In genomic region chr3:30601175-30601574, GRCm38 (mm10) we compare ENCODE assay signal across 8 mouse cellular contexts. TPM values are rescaled to one million over a fixed set of nuclear protein-coding genes. Genes with fewer than 3 reads are reported as not detected.
A peak's percentile ranks its signal among the peaks of the same experiment; 100 is the strongest.
DNase-seq lines count a peak whose midpoint lies in the region; ATAC-seq and TF ChIP-seq lines count a peak whose summit lies in the region.

No protein-coding gene starts in this region.

- peak; percentile 94 for DNase-seq in A20 (ENCODE audit: low read depth, low spot score)
- peak; percentile 82 for DNase-seq in adrenal gland, postnatal 25 days
- DNase-seq in heart, adult 9 months (ENCODE audit: low spot score in 2 of 2), result peak; percentile 78 to 93
- DNase-seq in kidney, adult 9 months, result peak; percentile 96
- DNase-seq in limb, embryonic 14.5 days (ENCODE audit: low spot score), result peak; percentile 94
- DNase-seq in spleen, adult 2 months (ENCODE audit: low read depth in 1 of 2, low spot score in 2 of 2), result peak; percentile 85 to 86

- ATAC-seq in embryonic facial prominence, embryonic 13.5 days (ENCODE audit: insufficient number of reproducible peaks, insufficient read depth, low FRiP score, low TSS enrichment, low read depth), result no peak
- peak; percentile 58 for ATAC-seq in limb, embryonic 14.5 days (ENCODE audit: low FRiP score, low read depth)
- ATAC-seq in midbrain, embryonic 16.5 days, result peak; percentile 30

- H3K36me3 ChIP-seq in embryonic facial prominence, embryonic 13.5 days, result peaks cover 14% of the 10 kb centered on the region
- peaks cover 15% of the 10 kb centered on the region for H3K36me3 ChIP-seq in limb, embryonic 14.5 days (ENCODE audit: control insufficient read depth, insufficient read depth, low read length)
- no peaks in the 10 kb centered on the region; the same call in 1 of the 2 replicates for H3K36me3 ChIP-seq in midbrain, embryonic 16.5 days (ENCODE audit: control insufficient read depth, insufficient read depth, low read length)
- peaks cover 2% of the 10 kb centered on the region; the same call in 1 of the 2 replicates for H3K36me3 ChIP-seq in spleen, adult 2 months (ENCODE audit: control insufficient read depth, insufficient read depth, low read length)

- TF ChIP-seq CTCF in spleen, adult 2 months (IDR thresholded peaks at IDR 0.05; ENCODE audit: extremely low read depth, insufficient read depth, insufficient read length, insufficient replicate concordance), result no peak

- H3K27ac ChIP-seq in embryonic facial prominence, embryonic 13.5 days, result 0 out of 2 replicates have a peak overlapping the region, but pooled peaks have one; percentile 39
- H3K27ac ChIP-seq in limb, embryonic 14.5 days (replicated peaks; ENCODE audit: low read depth, low read length), result no peak overlapping the region
- H3K27ac ChIP-seq in midbrain, embryonic 16.5 days (ENCODE audit: low read length), result peak overlapping the region; percentile 61
- H3K27ac ChIP-seq in spleen, adult 2 months (ENCODE audit: insufficient read depth, low read length), result peak overlapping the region; percentile 31; the same call in 1 of the 2 replicates

- under 1% methylated on average over 17 of the region's 17 CpGs for WGBS in embryonic facial prominence, embryonic 13.5 days
- WGBS in limb, embryonic 14.5 days, result under 1% methylated on average over 17 of the region's 17 CpGs
- under 1% methylated on average over 17 of the region's 17 CpGs for WGBS in midbrain, embryonic 16.5 days
- under 1% methylated on average over 17 of the region's 17 CpGs for WGBS in spleen, adult 2 months

- peaks cover 12% of the 10 kb centered on the region; the same call in 1 of the 2 replicates for H3K27me3 ChIP-seq in embryonic facial prominence, embryonic 13.5 days
- H3K27me3 ChIP-seq in limb, embryonic 14.5 days (ENCODE audit: control insufficient read depth, insufficient read depth, low read length), result no peaks in the 10 kb centered on the region
- peaks cover 4% of the 10 kb centered on the region; the same call in 1 of the 2 replicates for H3K27me3 ChIP-seq in midbrain, embryonic 16.5 days (ENCODE audit: control insufficient read depth, insufficient read depth, low read depth, low read length)
- H3K27me3 ChIP-seq in spleen, adult 2 months (ENCODE audit: control insufficient read depth, insufficient read depth, low read length), result peaks cover 2% of the 10 kb centered on the region; the same call in 1 of the 2 replicates

- H3K9me3 ChIP-seq in embryonic facial prominence, embryonic 13.5 days, result no peaks in the 10 kb centered on the region
- no peaks in the 10 kb centered on the region for H3K9me3 ChIP-seq in limb, embryonic 14.5 days (ENCODE audit: control insufficient read depth, low read length)
- H3K9me3 ChIP-seq in midbrain, embryonic 16.5 days (replicated peaks; ENCODE audit: control insufficient read depth, low read length, poor library complexity, severe bottlenecking), result no peaks in the 10 kb centered on the region

- peak overlapping the region; percentile 85 for H3K4me2 ChIP-seq in embryonic facial prominence, embryonic 13.5 days
- peak overlapping the region; percentile 82 for H3K4me2 ChIP-seq in limb, embryonic 14.5 days (replicated peaks; ENCODE audit: low read depth, low read length, severe bottlenecking)
- peak overlapping the region; percentile 62 for H3K4me2 ChIP-seq in midbrain, embryonic 16.5 days (ENCODE audit: low read length)

- peaks cover 22% of the 10 kb centered on the region for H3K4me1 ChIP-seq in embryonic facial prominence, embryonic 13.5 days
- H3K4me1 ChIP-seq in limb, embryonic 14.5 days (ENCODE audit: control insufficient read depth, insufficient read depth, low read length), result peaks cover 13% of the 10 kb centered on the region
- peaks cover 22% of the 10 kb centered on the region for H3K4me1 ChIP-seq in midbrain, embryonic 16.5 days (ENCODE audit: control insufficient read depth, insufficient read depth, low read length)
- H3K4me1 ChIP-seq in spleen, adult 2 months (ENCODE audit: control insufficient read depth, insufficient read depth, insufficient read length), result 0 out of 2 replicates have a peak, but pooled peaks cover 4% of the 10 kb centered on the region

- TF ChIP-seq POLR2A in limb, embryonic 14.5 days (IDR thresholded peaks at IDR 0.05; ENCODE audit: borderline replicate concordance, extremely low read depth, insufficient read depth, insufficient read length), result no peak
- TF ChIP-seq POLR2A in spleen, adult 2 months (IDR thresholded peaks at IDR 0.05; ENCODE audit: low read depth, low read length), result no peak

- peak overlapping the region; percentile 88 for H3K4me3 ChIP-seq in embryonic facial prominence, embryonic 13.5 days
- H3K4me3 ChIP-seq in limb, embryonic 14.5 days (replicated peaks; ENCODE audit: low read length), result peak overlapping the region; percentile 85
- H3K4me3 ChIP-seq in midbrain, embryonic 16.5 days (ENCODE audit: low read depth, low read length), result peak overlapping the region; percentile 43
- H3K4me3 ChIP-seq in spleen, adult 2 months (ENCODE audit: extremely low read depth, insufficient read depth, insufficient read length), result peak overlapping the region; percentile 73

- no peak overlapping the region for H3K9ac ChIP-seq in embryonic facial prominence, embryonic 13.5 days
- no peak overlapping the region for H3K9ac ChIP-seq in limb, embryonic 14.5 days (ENCODE audit: low read depth, low read length, severe bottlenecking)
- H3K9ac ChIP-seq in midbrain, embryonic 16.5 days (ENCODE audit: low read depth, low read length), result no peak overlapping the region

RNA-seq across cellular contexts. Expression of gene Mynn, which starts 0.7 kb away (rescaled TPM):
- 24.9 and 25.3 TPM in 2 replicates for total RNA-seq in adrenal gland, postnatal 25 days (2021)
- polyA plus RNA-seq in embryonic facial prominence, embryonic 13.5 days (2015; fragmentation: Nextera tagmentation; extraction: Ambion mirVana), result 33.2 and 35.6 TPM in 2 replicates
- 22.3 TPM in 2 replicates for polyA plus RNA-seq in limb, embryonic 14.5 days (2012; rRNA removed)
- polyA plus RNA-seq in limb, embryonic 14.5 days (2014; fragmentation: Nextera tagmentation; extraction: Ambion mirVana), result 30.6 and 32.0 TPM in 2 replicates
- polyA plus RNA-seq in midbrain, embryonic 16.5 days (2015; fragmentation: Nextera tagmentation; extraction: Ambion mirVana), result 29.6 and 31.4 TPM in 2 replicates
- polyA plus RNA-seq in spleen, adult 2 months (2012; rRNA removed), result 4.7 and 9.8 TPM in 2 replicates

RNA-seq across cellular contexts. Expression of gene Actrt3, which starts 1.4 kb away (rescaled TPM):
- not detected in 2 replicates for total RNA-seq in adrenal gland, postnatal 25 days (2021)
- polyA plus RNA-seq in embryonic facial prominence, embryonic 13.5 days (2015; fragmentation: Nextera tagmentation; extraction: Ambion mirVana), result 0.10 TPM in 1 of 2 replicates, not detected in the other
- polyA plus RNA-seq in limb, embryonic 14.5 days (2012; rRNA removed), result 0.11 TPM in 1 of 2 replicates, not detected in the other
- polyA plus RNA-seq in limb, embryonic 14.5 days (2014; fragmentation: Nextera tagmentation; extraction: Ambion mirVana), result 0.10 TPM in 1 of 2 replicates, not detected in the other
- polyA plus RNA-seq in midbrain, embryonic 16.5 days (2015; fragmentation: Nextera tagmentation; extraction: Ambion mirVana), result 0.37 and 0.41 TPM in 2 replicates
- 0.04 TPM in 1 of 2 replicates, not detected in the other for polyA plus RNA-seq in spleen, adult 2 months (2012; rRNA removed)

RNA-seq across cellular contexts. Expression of gene Lrriq4, which starts 43.1 kb away (rescaled TPM):
- total RNA-seq in adrenal gland, postnatal 25 days (2021), result not detected in 2 replicates
- polyA plus RNA-seq in embryonic facial prominence, embryonic 13.5 days (2015; fragmentation: Nextera tagmentation; extraction: Ambion mirVana), result not detected in 2 replicates
- polyA plus RNA-seq in limb, embryonic 14.5 days (2012; rRNA removed), result not detected in 2 replicates
- polyA plus RNA-seq in limb, embryonic 14.5 days (2014; fragmentation: Nextera tagmentation; extraction: Ambion mirVana), result not detected in 2 replicates
- not detected in 2 replicates for polyA plus RNA-seq in midbrain, embryonic 16.5 days (2015; fragmentation: Nextera tagmentation; extraction: Ambion mirVana)
- polyA plus RNA-seq in spleen, adult 2 months (2012; rRNA removed), result not detected in 2 replicates

RNA-seq across cellular contexts. Expression of gene Lrrc34, which starts 46.5 kb away (rescaled TPM):
- not detected in 2 replicates for total RNA-seq in adrenal gland, postnatal 25 days (2021)
- 1.3 and 1.4 TPM in 2 replicates for polyA plus RNA-seq in embryonic facial prominence, embryonic 13.5 days (2015; fragmentation: Nextera tagmentation; extraction: Ambion mirVana)
- polyA plus RNA-seq in limb, embryonic 14.5 days (2012; rRNA removed), result 0.27 and 0.52 TPM in 2 replicates
- polyA plus RNA-seq in limb, embryonic 14.5 days (2014; fragmentation: Nextera tagmentation; extraction: Ambion mirVana), result 0.76 and 1.3 TPM in 2 replicates
- 1.7 and 1.9 TPM in 2 replicates for polyA plus RNA-seq in midbrain, embryonic 16.5 days (2015; fragmentation: Nextera tagmentation; extraction: Ambion mirVana)
- 0.04 TPM in 1 of 2 replicates, not detected in the other for polyA plus RNA-seq in spleen, adult 2 months (2012; rRNA removed)

RNA-seq across cellular contexts. Expression of gene Mecom, which starts 53.4 kb away (rescaled TPM):
- total RNA-seq in adrenal gland, postnatal 25 days (2021), result 4.1 and 7.1 TPM in 2 replicates
- 10.3 and 15.5 TPM in 2 replicates for polyA plus RNA-seq in embryonic facial prominence, embryonic 13.5 days (2015; fragmentation: Nextera tagmentation; extraction: Ambion mirVana)
- polyA plus RNA-seq in limb, embryonic 14.5 days (2012; rRNA removed), result 35.8 and 38.6 TPM in 2 replicates
- 42.2 and 61.6 TPM in 2 replicates for polyA plus RNA-seq in limb, embryonic 14.5 days (2014; fragmentation: Nextera tagmentation; extraction: Ambion mirVana)
- 4.0 and 5.3 TPM in 2 replicates for polyA plus RNA-seq in midbrain, embryonic 16.5 days (2015; fragmentation: Nextera tagmentation; extraction: Ambion mirVana)
- polyA plus RNA-seq in spleen, adult 2 months (2012; rRNA removed), result 0.47 and 0.65 TPM in 2 replicates
